Mouse (Mus musculus): ENCODE measurements at regions not wholly inside any gene's neighbourhood (a gene's known extent, or its start where the extent isn't known, plus 50 kb on each side); places are given as distances from the start of the nearest gene placed in this dataset.

DNA sequence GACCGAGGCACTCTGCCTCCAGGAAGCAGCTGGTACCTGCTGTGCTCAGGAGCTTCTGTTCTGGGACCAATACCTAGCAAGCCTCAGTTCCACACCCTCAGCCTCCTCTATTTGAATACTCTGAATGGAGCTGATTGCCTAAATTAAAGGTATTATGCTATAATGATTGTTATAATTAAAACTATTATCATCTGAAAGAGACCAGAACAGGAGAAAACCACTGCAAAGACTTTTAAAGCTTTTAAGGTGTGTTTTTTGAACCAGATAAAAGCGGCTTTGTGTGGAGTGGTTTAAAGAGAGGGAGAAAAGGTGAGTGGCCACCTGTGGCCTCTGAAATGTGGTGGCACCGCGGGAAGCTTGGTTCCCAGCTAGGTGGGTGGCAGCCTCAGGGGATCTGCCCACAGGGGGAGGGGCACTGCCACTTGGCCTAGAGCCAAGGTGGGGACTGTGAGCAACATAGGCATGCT is 115.6 kb downstream of the 9530068E07Rik start:
- TF ChIP-seq CTCF (IDR thresholded peaks at IDR 0.05; ENCODE audit: borderline replicate concordance, insufficient read depth, low read length): no peak
- TF ChIP-seq POLR2A (IDR thresholded peaks at IDR 0.05; ENCODE audit: low read depth, low read length): no peak

Data from embryonic fibroblast, embryonic 13.5 days (primary cell).